Mouse (Mus musculus) layer of hippocampus, postnatal 10 days (tissue): Measurements from ENCODE around the gene Actr8. TPM values are rescaled to one million over a fixed set of nuclear protein-coding genes. Genes with fewer than 3 reads are reported as not detected.
A peak's percentile ranks its signal among the peaks of the same experiment; 100 is the strongest.

Experiments
- DNase-seq, 2 experiments: peaks; one replicate each; pipeline ENCODE4 v3.0.0; 2021; ENCODE audit warnings: low spot score in 2 of 2
- long read RNA-seq: library from polyadenylated mRNA; stranded (forward); transcript quantifications from one replicate; pipeline ENCODE4 v2.0.0, GENCODE M21; 2023
- total RNA-seq, 2 experiments: library from RNA; stranded (reverse); gene quantifications; 2 replicates each; pipeline ENCODE4 v1.2.3; 2021

The Actr8 gene
- 10 to 100 TPM; 67.3 to 71.7 TPM for total RNA-seq
- long read RNA-seq, transcript Actr8-201 (13 exons, 2,119 nt) = major isoform, 31 of 44 reads
- long read RNA-seq, partial matches to known transcripts = 7 of 44 reads
- long read RNA-seq, other reads (novel, unspliced or antisense) = 4 of 44 reads

- peak; percentile 95 to 97 for DNase-seq
Observed at GRCm38 (mm10) chr14:29978254-29979204, at the start of gene Actr8. Gene Actr8, plus strand, starts transcription at chr14:29978337.

- DNase-seq = no peak
Observed at GRCm38 (mm10) chr14:29928966-29929365, 49.2 kb upstream of the Actr8 start.

- no peak for DNase-seq
Observed at GRCm38 (mm10) chr14:29935516-29935915, 42.6 kb upstream of the Actr8 start.

- DNase-seq = no peak
Observed at GRCm38 (mm10) chr14:29937466-29937865, 40.7 kb upstream of the Actr8 start.

GRCm38 (mm10) chr14:29939600-29940312 is 38.4 kb upstream of the Actr8 start:
- no peak for DNase-seq

- no peak for DNase-seq
Observed at GRCm38 (mm10) chr14:29940313-29940812, 37.8 kb upstream of the Actr8 start.

- DNase-seq = peak; percentile 57 to 69
Observed at GRCm38 (mm10) chr14:29940877-29941276, 37.3 kb upstream of the Actr8 start.

- DNase-seq = no peak
Observed at GRCm38 (mm10) chr14:29946761-29947309, 31.3 kb upstream of the Actr8 start.

- no peak for DNase-seq
Observed at GRCm38 (mm10) chr14:29950805-29951204, 27.3 kb upstream of the Actr8 start.

- no peak for DNase-seq
Observed at GRCm38 (mm10) chr14:29957393-29957792, 20.7 kb upstream of the Actr8 start.

- peak in 1 of 2 experiments; percentile 28 for DNase-seq
Observed at GRCm38 (mm10) chr14:29967611-29968010, 10.5 kb upstream of the Actr8 start.

GRCm38 (mm10) chr14:29968075-29968821 is 9.9 kb upstream of the Actr8 start, which contains the start of gene Selenok:
Gene Selenok, plus strand, starts transcription at chr14:29968308.
- DNase-seq = peak; percentile 90 to 91

GRCm38 (mm10) chr14:29971446-29971845 is 6.7 kb upstream of the Actr8 start:
- DNase-seq = no peak

GRCm38 (mm10) chr14:29971993-29972392 is 6.1 kb upstream of the Actr8 start:
- DNase-seq = no peak

GRCm38 (mm10) chr14:29976927-29977326 is 1.2 kb upstream of the Actr8 start:
- DNase-seq = no peak

GRCm38 (mm10) chr14:29980447-29981205 is 2.5 kb downstream of the Actr8 start:
- DNase-seq = no peak

- no peak for DNase-seq
Observed at GRCm38 (mm10) chr14:29986096-29986495, 8.0 kb downstream of the Actr8 start.

- DNase-seq = no peak
Observed at GRCm38 (mm10) chr14:29987276-29987675, 9.1 kb downstream of the Actr8 start.

GRCm38 (mm10) chr14:29987739-29988138 is 9.6 kb downstream of the Actr8 start:
- DNase-seq = no peak

- DNase-seq = no peak
Observed at GRCm38 (mm10) chr14:29988337-29988736, 10.2 kb downstream of the Actr8 start.
